In genomic region chr2:103391626-103392025, GRCm38 (mm10) we compare ENCODE assay signal across 21 mouse cellular contexts. TPM values are rescaled to one million over a fixed set of nuclear protein-coding genes. Genes with fewer than 3 reads are reported as not detected.
"Had no signal": no experiment of that assay in that cellular context is flagged by ENCODE, and none has a peak within 500 bp of the region (broad histone marks: within the 10 kb centered on the region; RNA-seq: fewer than 3 reads in every experiment).

No protein-coding gene starts in this region.

- H3K4me2 ChIP-seq: neural tube, embryonic 12.5 days; neural tube, embryonic 13.5 days; neural tube, embryonic 15.5 days; stomach, embryonic 15.5 days had no signal

- H3K4me3 ChIP-seq: neural tube, embryonic 12.5 days; neural tube, embryonic 13.5 days; neural tube, embryonic 15.5 days; stomach, embryonic 15.5 days had no signal

- H3K9me3 ChIP-seq: neural tube, embryonic 12.5 days; neural tube, embryonic 15.5 days; stomach, embryonic 15.5 days had no signal

- DNase-seq: retina, postnatal 1 day; right cerebral cortex, adult 18-20 months; right cerebral cortex, postnatal 14 days; right cerebral cortex, postnatal 25 days; right cerebral cortex, postnatal 4 days; spleen, adult 18-20 months; thymus, adult 18-20 months; thymus, adult 2 months; thymus, postnatal 14 days; thymus, postnatal 25 days; thymus, postnatal 36 days; thymus, postnatal 4 days had no signal

- H3K4me1 ChIP-seq: stomach, embryonic 15.5 days had no signal

- H3K27ac ChIP-seq: neural tube, embryonic 12.5 days; neural tube, embryonic 13.5 days; neural tube, embryonic 15.5 days; stomach, embryonic 15.5 days; stomach, postnatal 0 days had no signal

- H3K36me3 ChIP-seq: neural tube, embryonic 12.5 days; neural tube, embryonic 13.5 days; neural tube, embryonic 15.5 days; stomach, embryonic 15.5 days had no signal

- H3K9ac ChIP-seq: neural tube, embryonic 12.5 days; neural tube, embryonic 13.5 days; neural tube, embryonic 15.5 days; stomach, embryonic 15.5 days had no signal

- H3K27me3 ChIP-seq: neural tube, embryonic 12.5 days; neural tube, embryonic 13.5 days; neural tube, embryonic 15.5 days; stomach, embryonic 15.5 days had no signal

RNA-seq across cellular contexts. Expression of gene Elf5, which starts 19.9 kb away (rescaled TPM):
- polyA plus RNA-seq: neural tube, embryonic 12.5 days; neural tube, embryonic 13.5 days; neural tube, embryonic 14.5 days; neural tube, embryonic 15.5 days; small intestine, adult 2 months; spleen, adult 2 months; testis, adult 2 months had no signal
